Mouse (Mus musculus): ENCODE results near the gene Mcf2l. TPM values are rescaled to one million over a fixed set of nuclear protein-coding genes. Genes with fewer than 3 reads are reported as not detected.

Gene Mcf2l
- polyA plus RNA-seq, 1 experiment from 2014 or later: 13.1 TPM

- 93% methylated on average over 16 of the region's 16 CpGs for WGBS
- ATAC-seq (ENCODE audit: low FRiP score, low read depth): no peak
- H3K36me3 ChIP-seq: peaks cover 94% of the 10 kb centered on the region
Measured at GRCm38 (mm10) chr8:12844347-12844950, 29.2 kb upstream of the Mcf2l start.

DNA sequence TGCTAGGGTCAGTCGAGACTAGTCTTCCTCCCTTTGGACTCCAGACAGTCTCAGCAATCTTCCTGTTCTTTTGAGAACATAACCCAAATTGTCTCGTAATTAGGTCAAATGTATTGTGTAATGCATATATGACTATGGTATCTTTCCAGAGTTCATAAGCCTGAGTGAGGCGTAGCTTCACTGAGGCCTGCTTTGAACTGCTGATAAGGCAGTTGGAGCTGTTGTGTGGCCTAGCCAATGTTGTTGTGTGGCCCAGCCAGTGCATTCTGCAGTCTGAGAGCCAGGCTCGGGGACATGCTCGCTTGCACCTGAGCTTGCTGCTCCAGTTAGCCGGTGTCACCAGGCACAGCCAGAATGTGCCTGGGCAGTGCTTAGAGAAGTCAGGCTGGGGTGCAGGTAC lies 27.2 kb upstream of the Mcf2l start:
- 94% methylated on average over 6 of the region's 6 CpGs for WGBS
- Histone ChIP-seq H3K9me3 (no peaks in the 10 kb centered on the region), H3K4me1 (no peaks in the 10 kb centered on the region), H3K27ac (no peak overlapping the region), H3K4me2 (replicated peaks) (no peak overlapping the region), H3K36me3 (peaks cover 96% of the 10 kb centered on the region), H3K27me3 (no peaks in the 10 kb centered on the region), H3K4me3 (no peak overlapping the region), H3K9ac (no peak overlapping the region)
- ATAC-seq (ENCODE audit: low FRiP score, low read depth): no peak

More at GRCm38 (mm10) chr8:12844347-12844950, 29.2 kb upstream of the Mcf2l start:
- Histone ChIP-seq H3K4me2 (replicated peaks) (no peak overlapping the region), H3K27me3 (no peaks in the 10 kb centered on the region), H3K27ac (no peak overlapping the region), H3K9me3 (no peaks in the 10 kb centered on the region), H3K4me1 (no peaks in the 10 kb centered on the region), H3K9ac (no peak overlapping the region), H3K4me3 (no peak overlapping the region)

GRCm38 (mm10) chr8:12851241-12851640 lies 22.4 kb upstream of the Mcf2l start:
- 88% methylated on average over 10 of the region's 10 CpGs for WGBS
- H3K36me3 ChIP-seq: peaks cover 70% of the 10 kb centered on the region
- no peak overlapping the region for H3K27ac ChIP-seq
- H3K4me2 ChIP-seq (replicated peaks): no peak overlapping the region
- no peaks in the 10 kb centered on the region for H3K27me3 ChIP-seq
- no peaks in the 10 kb centered on the region for H3K4me1 ChIP-seq
- H3K4me3 ChIP-seq: no peak overlapping the region
- no peak for ATAC-seq (ENCODE audit: low FRiP score, low read depth)
- H3K9ac ChIP-seq: no peak overlapping the region
- no peaks in the 10 kb centered on the region for H3K9me3 ChIP-seq

DNA sequence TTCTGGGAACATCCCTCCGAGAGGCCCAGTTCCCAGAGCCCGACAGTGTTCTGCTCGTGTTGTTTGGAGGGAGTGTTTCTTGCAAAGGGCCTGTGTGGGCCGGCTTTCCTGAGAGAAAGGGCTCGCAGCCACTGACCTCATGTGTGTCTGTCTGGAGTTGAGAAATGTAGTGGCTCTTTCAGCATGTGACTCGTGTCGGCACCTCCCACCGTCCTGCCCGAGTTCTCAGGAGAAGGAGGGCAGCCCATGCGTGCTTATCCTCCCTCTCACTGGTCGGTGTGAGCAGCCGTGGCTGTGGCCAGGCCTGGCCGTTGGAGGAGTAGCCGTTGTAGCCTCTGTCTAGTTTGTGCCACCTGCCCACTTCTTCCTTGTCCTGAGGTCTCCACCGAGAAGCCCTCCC lies 17.6 kb upstream of the Mcf2l start:
- Histone ChIP-seq H3K36me3 (peaks cover 70% of the 10 kb centered on the region), H3K9ac (no peak overlapping the region), H3K4me1 (no peaks in the 10 kb centered on the region), H3K9me3 (no peaks in the 10 kb centered on the region), H3K27ac (no peak overlapping the region), H3K4me3 (no peak overlapping the region), H3K27me3 (no peaks in the 10 kb centered on the region), H3K4me2 (replicated peaks) (no peak overlapping the region)
- WGBS: 75% methylated on average over 15 of the region's 15 CpGs
- no peak for ATAC-seq (ENCODE audit: low FRiP score, low read depth)

- 89% methylated on average over 3 of the region's 3 CpGs for WGBS
- H3K4me3 ChIP-seq: no peak overlapping the region
- H3K9ac ChIP-seq: no peak overlapping the region
- no peaks in the 10 kb centered on the region for H3K9me3 ChIP-seq
- 0 out of 2 replicates have a peak, but pooled peaks cover 7% of the 10 kb centered on the region for H3K4me1 ChIP-seq
- no peak overlapping the region for H3K27ac ChIP-seq
- no peak for ATAC-seq (ENCODE audit: low FRiP score, low read depth)
- H3K27me3 ChIP-seq: no peaks in the 10 kb centered on the region
- peaks cover 88% of the 10 kb centered on the region for H3K36me3 ChIP-seq
- no peak overlapping the region for H3K4me2 ChIP-seq (replicated peaks)
Measured at GRCm38 (mm10) chr8:12863061-12863460, 10.5 kb upstream of the Mcf2l start.

GRCm38 (mm10) chr8:12863608-12864007 lies 10.0 kb upstream of the Mcf2l start:
- 81% methylated on average over 14 of the region's 14 CpGs for WGBS
- Histone ChIP-seq H3K9ac (no peak overlapping the region), H3K27ac (no peak overlapping the region), H3K4me1 (0 out of 2 replicates have a peak, but pooled peaks cover 7% of the 10 kb centered on the region), H3K9me3 (no peaks in the 10 kb centered on the region), H3K36me3 (peaks cover 82% of the 10 kb centered on the region), H3K4me2 (replicated peaks) (no peak overlapping the region), H3K4me3 (no peak overlapping the region), H3K27me3 (no peaks in the 10 kb centered on the region)
- no peak for ATAC-seq (ENCODE audit: low FRiP score, low read depth)

DNA sequence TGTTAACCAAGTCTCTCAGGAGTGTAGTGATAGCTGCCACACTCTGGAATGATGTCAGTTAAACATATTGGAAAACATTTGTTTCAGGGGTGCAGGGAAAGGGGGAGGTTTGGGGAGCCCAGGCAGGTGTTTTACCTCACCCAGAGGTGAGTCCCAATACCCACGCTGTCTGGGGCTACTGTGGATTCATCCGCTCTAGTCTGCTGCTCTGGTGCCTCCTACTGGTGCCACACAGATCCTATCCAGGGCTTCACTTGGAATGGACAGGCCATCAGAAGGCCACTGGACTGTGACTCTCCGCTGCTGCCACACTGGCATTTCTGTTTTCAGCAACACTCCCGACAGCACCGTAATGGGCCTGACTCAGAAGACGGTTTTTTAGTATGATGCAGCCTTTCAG lies 7.8 kb upstream of the Mcf2l start:
- peaks cover 61% of the 10 kb centered on the region for H3K36me3 ChIP-seq

DNA sequence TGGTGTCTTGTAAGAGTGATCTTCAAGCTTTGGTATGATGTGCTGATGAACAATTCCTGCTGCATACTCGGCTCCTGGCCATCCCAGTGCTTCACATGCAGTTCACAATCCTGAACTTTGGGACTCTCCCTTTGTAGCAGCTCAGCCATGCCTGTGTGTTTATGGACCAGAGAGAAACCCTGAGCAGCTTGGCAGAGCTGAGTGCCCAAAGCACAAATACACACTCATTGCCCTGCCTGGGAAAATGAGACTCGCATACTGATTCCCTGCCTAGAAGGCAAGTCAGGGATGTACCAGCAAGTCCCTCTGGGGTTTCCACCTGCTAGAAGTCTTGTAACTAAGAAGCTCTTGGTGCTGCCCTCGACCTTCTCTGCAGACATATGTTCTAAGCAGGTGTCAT lies 3.9 kb upstream of the Mcf2l start:
- H3K36me3 ChIP-seq: peaks cover 24% of the 10 kb centered on the region

More for the DNA sequence above, 7.8 kb upstream of the Mcf2l start:
- no peak overlapping the region for H3K4me3 ChIP-seq
- 0 out of 2 replicates have a peak, but pooled peaks cover 7% of the 10 kb centered on the region for H3K4me1 ChIP-seq
- ATAC-seq (ENCODE audit: low FRiP score, low read depth): no peak
- H3K27me3 ChIP-seq: peaks cover 7% of the 10 kb centered on the region
- WGBS: 77% methylated on average over 6 of the region's 6 CpGs
- no peaks in the 10 kb centered on the region for H3K9me3 ChIP-seq
- no peak overlapping the region for H3K27ac ChIP-seq
- H3K4me2 ChIP-seq (replicated peaks): no peak overlapping the region
- H3K9ac ChIP-seq: no peak overlapping the region

DNA sequence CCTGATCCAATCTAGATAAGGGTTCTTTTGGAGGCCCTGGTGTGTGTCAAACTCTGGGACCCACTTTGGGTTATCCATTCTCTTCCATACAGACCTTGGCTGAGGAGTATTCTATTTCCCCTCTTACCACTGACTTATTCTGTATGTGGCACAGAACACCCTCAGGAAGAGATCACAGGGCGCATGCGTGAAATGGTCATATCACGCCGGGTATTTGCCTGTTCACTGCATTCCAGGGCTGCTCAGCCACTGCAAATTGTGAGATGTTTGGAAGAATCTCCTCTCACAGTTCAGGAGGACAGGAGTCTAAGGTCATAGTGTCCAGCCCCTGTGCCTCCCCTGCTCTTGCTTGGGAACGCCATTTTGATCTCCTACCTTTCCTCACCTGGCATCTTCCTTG lies 3.0 kb upstream of the Mcf2l start:
- H3K9me3 ChIP-seq: no peaks in the 10 kb centered on the region
- no peak overlapping the region for H3K4me3 ChIP-seq
- H3K27me3 ChIP-seq: peaks cover 45% of the 10 kb centered on the region
- H3K4me1 ChIP-seq: peaks cover 16% of the 10 kb centered on the region
- peaks cover 14% of the 10 kb centered on the region for H3K36me3 ChIP-seq
- no peak overlapping the region for H3K9ac ChIP-seq
- WGBS: 86% methylated on average over 5 of the region's 5 CpGs
- H3K27ac ChIP-seq: no peak overlapping the region
- ATAC-seq (ENCODE audit: low FRiP score, low read depth): no peak
- H3K4me2 ChIP-seq (replicated peaks): no peak overlapping the region

More for the DNA sequence above, 3.9 kb upstream of the Mcf2l start:
- no peak for ATAC-seq (ENCODE audit: low FRiP score, low read depth)
- Histone ChIP-seq H3K27ac (no peak overlapping the region), H3K4me2 (replicated peaks) (no peak overlapping the region), H3K4me3 (no peak overlapping the region), H3K9ac (no peak overlapping the region), H3K9me3 (no peaks in the 10 kb centered on the region), H3K27me3 (peaks cover 38% of the 10 kb centered on the region), H3K4me1 (peaks cover 16% of the 10 kb centered on the region)
- WGBS: 67% methylated on average over 3 of the region's 3 CpGs

DNA sequence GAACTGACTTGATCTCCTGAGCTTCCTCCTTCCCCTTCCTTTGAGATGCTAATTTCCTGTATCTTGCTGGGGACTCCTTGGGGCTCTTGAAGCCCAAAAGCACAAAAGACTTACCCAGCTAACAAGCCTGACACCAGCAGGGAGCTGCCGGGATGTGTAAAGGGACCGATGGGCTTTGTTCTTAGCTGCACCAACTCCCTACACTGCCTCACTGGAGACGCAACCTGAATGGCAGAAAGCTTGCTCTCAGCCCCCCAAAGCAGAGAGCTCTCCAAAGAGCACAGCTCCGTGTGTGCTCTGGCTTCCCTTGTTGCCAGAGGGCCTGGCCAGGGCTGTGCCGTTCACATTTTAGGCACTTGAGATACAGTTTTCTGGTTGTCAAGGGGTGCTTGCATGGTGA lies 2.1 kb upstream of the Mcf2l start:
- Histone ChIP-seq H3K4me3 (no peak overlapping the region), H3K27ac (no peak overlapping the region), H3K9ac (no peak overlapping the region), H3K27me3 (peaks cover 47% of the 10 kb centered on the region), H3K36me3 (peaks cover 7% of the 10 kb centered on the region), H3K4me2 (replicated peaks) (no peak overlapping the region), H3K4me1 (peaks cover 9% of the 10 kb centered on the region), H3K9me3 (no peaks in the 10 kb centered on the region)
- no peak for ATAC-seq (ENCODE audit: low FRiP score, low read depth)
- WGBS: 6% methylated on average over 5 of the region's 5 CpGs

DNA sequence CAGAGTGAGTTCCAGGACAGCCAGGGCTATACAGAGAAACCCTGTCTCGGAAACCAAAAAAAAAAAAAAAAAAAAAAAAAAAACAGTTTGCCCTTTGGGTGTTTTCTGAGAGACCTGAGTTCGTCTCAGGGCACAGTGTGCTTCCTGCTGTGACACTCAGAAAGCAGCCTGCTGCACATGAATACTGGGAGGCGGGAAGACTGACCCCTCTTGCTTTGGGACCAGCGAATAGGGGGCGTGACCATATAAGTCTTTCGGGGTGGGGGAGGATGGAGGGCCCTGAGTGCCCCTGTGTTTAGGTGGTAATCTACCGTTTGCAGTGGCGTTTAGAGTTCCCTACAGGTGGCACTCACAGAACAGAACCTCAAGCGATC lies 636 bp upstream of the Mcf2l start:
- no peak; the same call in 1 of the 2 replicates for ATAC-seq (ENCODE audit: low FRiP score, low read depth)
- no peaks in the 10 kb centered on the region for H3K9me3 ChIP-seq
- 8% methylated on average over 9 of the region's 9 CpGs for WGBS
- no peaks in the 10 kb centered on the region for H3K36me3 ChIP-seq
- H3K27me3 ChIP-seq: peaks cover 47% of the 10 kb centered on the region
- 0 out of 2 replicates have a peak overlapping the region, but pooled peaks have one; percentile 40 for H3K9ac ChIP-seq
- H3K4me1 ChIP-seq: peaks cover 9% of the 10 kb centered on the region
- H3K4me2 ChIP-seq (replicated peaks): peak overlapping the region; percentile 76
- H3K4me3 ChIP-seq: peak overlapping the region; percentile 53
- H3K27ac ChIP-seq: no peak overlapping the region

DNA sequence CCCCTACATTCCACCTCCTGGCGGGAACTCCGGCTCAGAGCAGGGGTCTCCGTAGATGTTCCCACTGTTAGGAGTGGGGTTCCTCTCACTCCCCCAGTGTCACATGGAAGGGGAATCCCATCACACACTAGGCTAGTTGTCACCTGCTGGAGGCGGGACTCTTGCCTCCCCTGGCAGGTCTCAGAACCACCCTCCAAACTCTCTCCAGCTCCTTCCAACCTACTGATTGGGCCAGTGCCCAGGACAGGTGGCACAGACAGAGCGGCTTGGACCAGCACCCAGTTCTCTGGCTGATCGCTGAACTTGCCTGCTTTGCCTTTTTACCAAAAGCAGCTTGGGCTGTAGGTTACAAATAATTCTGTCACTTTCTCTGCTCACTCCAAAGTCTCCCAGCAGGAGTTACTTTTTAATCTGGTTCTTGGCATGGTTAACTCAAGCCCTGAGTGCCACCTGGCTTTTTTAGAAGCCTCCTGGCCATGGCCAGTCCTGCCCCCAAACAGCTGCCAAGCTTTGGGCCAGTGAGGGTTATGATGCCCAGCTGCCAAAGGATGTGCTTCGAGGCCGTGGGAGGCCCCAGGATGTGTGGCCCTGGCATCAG lies 687 bp downstream of the Mcf2l start:
- no peak overlapping the region for H3K27ac ChIP-seq
- WGBS: 21% methylated on average over 8 of the region's 8 CpGs
- peaks cover 47% of the 10 kb centered on the region for H3K27me3 ChIP-seq
- H3K4me2 ChIP-seq (replicated peaks): peak overlapping the region; percentile 76
- H3K36me3 ChIP-seq: no peaks in the 10 kb centered on the region
- peak overlapping the region; percentile 53 for H3K4me3 ChIP-seq
- 0 out of 2 replicates have a peak, but pooled peaks have one; percentile 4 for ATAC-seq (ENCODE audit: low FRiP score, low read depth)
- H3K4me1 ChIP-seq: peaks cover 9% of the 10 kb centered on the region
- H3K9ac ChIP-seq: peak overlapping the region; percentile 43; the same call in 1 of the 2 replicates
- H3K9me3 ChIP-seq: no peaks in the 10 kb centered on the region

All from limb, embryonic 13.5 days (tissue).